Mouse (Mus musculus) hindbrain, embryonic 13.5 days (tissue): ENCODE results near the gene Yars. TPM values are rescaled to one million over a fixed set of nuclear protein-coding genes. Genes with fewer than 3 reads are reported as not detected.
A peak's percentile ranks its signal among the peaks of the same experiment; 100 is the strongest.

ENCODE experiments used
- ATAC-seq: fragments of 200-750 bp; cut with Nextera tagmentation; 2 replicates; pipeline ENCODE4 v1.8.0; 2017; ENCODE audit warnings: moderate TSS enrichment; ENCODE audit not compliant: low FRiP score
- H3K27ac ChIP-seq: fragments of 300-500 bp; sonication (generic); 2 replicates; pipeline ENCODE4 v1.5.1; 2015; ENCODE audit warnings: inconsistent platforms, mild to moderate bottlenecking, moderate library complexity
- H3K27me3 ChIP-seq: fragments of 300-500 bp; sonication (generic); 2 replicates; pipeline ENCODE4 v1.6.1; 2015; ENCODE audit warnings: mild to moderate bottlenecking, inconsistent platforms
- H3K36me3 ChIP-seq: fragments of 300-500 bp; sonication (generic); 2 replicates; pipeline ENCODE4 v1.6.1; 2015; ENCODE audit warnings: mild to moderate bottlenecking, inconsistent platforms
- H3K4me1 ChIP-seq: fragments of 300-500 bp; sonication (generic); replicated peaks from 2 replicates; pipeline ENCODE4 v1.6.1; 2015; ENCODE audit warnings: inconsistent platforms
- H3K4me2 ChIP-seq: fragments of 300-500 bp; sonication (generic); 2 replicates; pipeline ENCODE4 v1.6.1; 2015; ENCODE audit warnings: inconsistent platforms, mild to moderate bottlenecking, moderate library complexity
- H3K4me3 ChIP-seq: fragments of 300-500 bp; sonication (generic); 2 replicates; pipeline ENCODE4 v1.5.1; 2015; ENCODE audit warnings: mild to moderate bottlenecking, inconsistent platforms
- H3K9ac ChIP-seq: fragments of 300-500 bp; sonication (generic); 2 replicates; pipeline ENCODE4 v1.6.1; 2015; ENCODE audit warnings: mild to moderate bottlenecking, inconsistent platforms
- H3K9me3 ChIP-seq: fragments of 300-500 bp; sonication (generic); 2 replicates; pipeline ENCODE4 v1.6.1; 2016; ENCODE audit warnings: inconsistent platforms
- WGBS: fragments of 180-500 bp; shearing (Covaris S2); methylation state at CpG from one replicate; pipeline ENCODE4 v1.1.7; 2015; 5-methylcytosine and 5-hydroxymethylcytosine counted together
- polyA plus RNA-seq: library from polyadenylated mRNA; unstranded; fragments of >200 nt; fragmentation: Nextera tagmentation; extraction: Ambion mirVana; gene quantifications from 2 replicates; pipeline ENCODE4 v1.2.1, GENCODE M21; 2015

The Yars gene
- polyA plus RNA-seq, 1 experiment from 2014 or later: 104 TPM

- H3K4me3 ChIP-seq: no peak overlapping the region
- no peak overlapping the region for H3K27ac ChIP-seq
- H3K4me2 ChIP-seq: peak overlapping the region; percentile 21
- peaks cover 71% of the 10 kb centered on the region for H3K27me3 ChIP-seq
- ATAC-seq: no peak
- no peaks in the 10 kb centered on the region for H3K36me3 ChIP-seq
- WGBS: 16% methylated on average over 15 of the region's 15 CpGs
- 0 out of 2 replicates have a peak overlapping the region, but pooled peaks have one; percentile 51 for H3K9ac ChIP-seq
- no peaks in the 10 kb centered on the region for H3K9me3 ChIP-seq
- peaks cover 44% of the 10 kb centered on the region for H3K4me1 ChIP-seq
These were observed 61.4 kb downstream of the Yars start for GRCm38 (mm10) chr4:129250759-129251481.

DNA sequence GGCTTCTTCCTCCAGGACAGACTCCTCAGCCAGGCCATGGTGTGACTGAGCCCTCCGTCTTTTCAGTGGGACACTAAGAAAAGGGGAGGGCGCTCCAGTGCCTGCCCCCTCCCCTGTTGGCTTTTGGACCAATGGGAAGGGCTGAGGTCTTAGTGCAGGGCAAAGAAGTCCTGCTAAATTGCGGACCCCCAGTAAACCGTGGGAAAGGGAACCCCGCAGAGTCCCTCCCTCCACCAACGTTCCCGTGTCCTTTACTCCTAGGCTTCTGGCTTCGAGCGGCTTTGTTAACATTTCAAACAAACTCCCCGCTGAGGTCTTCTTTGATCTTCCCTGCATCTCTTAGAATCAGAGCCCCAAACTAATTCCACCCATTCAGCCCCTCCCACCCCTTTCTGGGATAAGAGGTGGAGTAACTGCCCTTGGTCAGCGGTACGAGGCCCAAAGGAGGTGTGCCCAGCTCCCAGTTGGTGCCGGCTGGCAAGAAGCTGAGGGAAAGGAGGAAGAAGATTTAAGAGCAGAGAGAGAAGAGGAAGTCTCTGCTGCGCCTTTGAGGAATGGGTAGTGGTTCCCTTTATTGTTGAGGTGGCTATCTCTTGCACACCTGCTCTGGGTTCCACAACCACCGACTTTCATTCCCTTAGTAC is 62.0 kb downstream of the Yars start:
- H3K36me3 ChIP-seq: no peaks in the 10 kb centered on the region
- no peaks in the 10 kb centered on the region for H3K9me3 ChIP-seq
- H3K27ac ChIP-seq: no peak overlapping the region
- peaks cover 65% of the 10 kb centered on the region for H3K27me3 ChIP-seq
- 2% methylated on average over 15 of the region's 15 CpGs for WGBS
- peaks cover 42% of the 10 kb centered on the region for H3K4me1 ChIP-seq
- H3K4me3 ChIP-seq: no peak overlapping the region
- ATAC-seq: no peak
- H3K9ac ChIP-seq: 0 out of 2 replicates have a peak overlapping the region, but pooled peaks have one; percentile 51
- peak overlapping the region; percentile 21 for H3K4me2 ChIP-seq

GRCm38 (mm10) chr4:129252492-129252891 is 62.9 kb downstream of the Yars start:
- H3K4me2 ChIP-seq: no peak overlapping the region
- no peak overlapping the region for H3K9ac ChIP-seq
- H3K36me3 ChIP-seq: no peaks in the 10 kb centered on the region
- no peak overlapping the region for H3K4me3 ChIP-seq
- H3K4me1 ChIP-seq: peaks cover 42% of the 10 kb centered on the region
- no peaks in the 10 kb centered on the region for H3K9me3 ChIP-seq
- H3K27me3 ChIP-seq: peaks cover 56% of the 10 kb centered on the region
- no peak for ATAC-seq
- 85% methylated on average over 1 of the region's 2 CpGs for WGBS
- no peak overlapping the region for H3K27ac ChIP-seq

- Histone ChIP-seq H3K27me3 (peaks cover 36% of the 10 kb centered on the region), H3K4me3 (no peak overlapping the region), H3K9ac (no peak overlapping the region), H3K9me3 (no peaks in the 10 kb centered on the region), H3K4me2 (no peak overlapping the region), H3K4me1 (peaks cover 26% of the 10 kb centered on the region), H3K36me3 (no peaks in the 10 kb centered on the region), H3K27ac (no peak overlapping the region)
- 100% methylated on average over 3 of the region's 3 CpGs for WGBS
- no peak for ATAC-seq
These were observed 65.0 kb downstream of the Yars start for GRCm38 (mm10) chr4:129254571-129254970.

DNA sequence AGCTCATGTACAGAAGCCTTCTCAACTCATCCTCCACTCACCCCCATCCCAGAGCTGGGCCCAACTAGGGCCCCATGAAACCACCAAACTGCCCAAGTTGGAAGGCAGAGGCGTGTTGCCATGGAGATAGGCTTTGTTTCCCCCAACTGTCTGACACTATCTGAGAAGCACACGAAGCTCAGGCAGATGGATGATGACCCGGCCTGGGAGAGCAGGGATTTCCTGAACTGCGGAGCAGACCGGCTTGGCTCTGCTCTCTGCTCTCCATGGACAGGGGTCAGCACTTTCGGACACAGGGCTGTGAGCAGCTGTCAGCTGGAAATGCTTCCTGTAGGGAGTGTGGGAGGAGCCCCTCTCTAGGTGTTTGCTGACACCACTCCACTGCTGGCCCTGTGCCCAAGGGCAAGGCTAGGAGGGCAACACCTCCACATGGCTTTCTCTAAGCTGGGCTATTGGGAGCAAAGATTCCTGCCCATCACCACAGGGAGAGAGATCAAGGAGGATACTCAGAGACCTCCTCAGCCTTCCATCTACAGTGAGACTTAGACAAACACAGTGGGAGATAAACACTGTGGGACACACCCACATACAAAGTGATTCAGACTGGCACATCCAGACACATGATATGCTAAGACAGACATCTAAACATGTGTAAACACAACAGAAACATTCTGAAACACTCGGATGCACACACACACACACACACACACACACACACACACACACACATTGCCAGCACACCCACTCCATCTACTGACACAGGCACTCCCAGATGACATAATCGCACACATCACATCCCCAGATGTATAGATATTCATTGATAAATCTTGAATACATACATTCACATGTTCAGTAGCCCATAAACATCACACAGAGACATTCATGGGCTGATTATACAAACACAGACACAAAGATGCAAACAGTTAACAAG is 67.2 kb downstream of the Yars start:
- ATAC-seq: no peak; the same call in 1 of the 2 replicates
- peaks cover 14% of the 10 kb centered on the region for H3K27me3 ChIP-seq
- H3K4me3 ChIP-seq: no peak overlapping the region
- H3K27ac ChIP-seq: no peak overlapping the region
- no peaks in the 10 kb centered on the region for H3K9me3 ChIP-seq
- no peaks in the 10 kb centered on the region for H3K36me3 ChIP-seq
- H3K4me2 ChIP-seq: no peak overlapping the region
- WGBS: 25% methylated on average over 8 of the region's 8 CpGs
- H3K4me1 ChIP-seq: peaks cover 23% of the 10 kb centered on the region
- H3K9ac ChIP-seq: no peak overlapping the region; the same call in 1 of the 2 replicates

DNA sequence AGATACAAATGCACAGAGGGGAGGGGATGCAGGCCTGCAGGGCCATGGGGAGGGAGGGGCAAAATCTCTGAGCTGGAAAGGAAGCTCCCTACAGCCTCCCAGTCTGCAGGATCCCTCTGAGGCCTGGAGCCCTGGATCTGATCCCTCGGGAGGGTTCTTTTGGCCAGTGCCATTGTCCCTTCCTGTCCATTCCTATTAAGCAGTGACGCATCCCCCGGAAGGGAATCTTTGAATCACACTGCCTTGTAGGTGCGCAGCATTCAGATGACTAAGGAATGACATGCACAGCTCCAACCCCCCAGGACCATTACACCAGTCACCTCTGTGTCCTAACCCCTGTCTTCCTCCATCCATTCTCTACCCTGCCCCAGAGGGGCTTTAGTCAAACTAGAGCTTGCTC is 69.5 kb downstream of the Yars start:
- H3K9ac ChIP-seq: no peak overlapping the region
- no peak overlapping the region for H3K4me3 ChIP-seq
- H3K4me2 ChIP-seq: no peak overlapping the region
- no peak for ATAC-seq
- H3K9me3 ChIP-seq: no peaks in the 10 kb centered on the region
- WGBS: 55% methylated on average over 4 of the region's 4 CpGs
- no peaks in the 10 kb centered on the region for H3K27me3 ChIP-seq
- peaks cover 34% of the 10 kb centered on the region for H3K4me1 ChIP-seq
- H3K36me3 ChIP-seq: no peaks in the 10 kb centered on the region
- no peak overlapping the region for H3K27ac ChIP-seq

DNA sequence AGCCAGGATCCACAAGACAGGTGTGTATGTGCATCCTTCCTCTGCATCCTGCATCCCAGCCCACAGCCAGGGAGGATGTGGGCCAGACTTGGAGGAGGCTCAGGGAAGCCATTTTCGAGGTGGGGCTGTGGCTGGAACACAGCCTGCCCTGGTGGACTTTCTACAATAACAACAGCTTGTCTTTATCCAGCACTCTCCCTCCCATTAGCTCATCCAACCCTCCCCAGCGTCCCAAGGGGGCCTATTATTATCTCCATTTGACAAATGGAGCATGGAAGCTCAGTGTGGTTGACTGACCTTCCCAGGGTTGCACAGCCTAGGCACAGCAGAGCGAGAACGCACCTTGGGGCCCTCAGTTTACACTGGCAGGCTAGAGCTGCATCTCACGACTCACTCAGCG is 71.1 kb downstream of the Yars start:
- Histone ChIP-seq H3K4me1 (peaks cover 40% of the 10 kb centered on the region), H3K36me3 (no peaks in the 10 kb centered on the region), H3K4me2 (no peak overlapping the region), H3K9me3 (no peaks in the 10 kb centered on the region), H3K9ac (peak overlapping the region; percentile 39; the same call in 1 of the 2 replicates), H3K4me3 (no peak overlapping the region), H3K27ac (peak overlapping the region; percentile 60), H3K27me3 (no peaks in the 10 kb centered on the region)
- 12% methylated on average over 6 of the region's 6 CpGs for WGBS
- no peak for ATAC-seq

- Histone ChIP-seq H3K4me2 (no peak within 1 kb of the TSS), H3K9ac (peak within 1 kb of the TSS; percentile 39; the same call in 1 of the 2 replicates), H3K27me3 (no peaks in the 10 kb centered on the region), H3K36me3 (no peaks in the 10 kb centered on the region), H3K27ac (peak within 1 kb of the TSS; percentile 60), H3K4me1 (peaks cover 40% of the 10 kb centered on the region), H3K4me3 (no peak within 1 kb of the TSS), H3K9me3 (no peaks in the 10 kb centered on the region)
- ATAC-seq: no peak
- WGBS: 19% methylated on average over 2 of the region's 4 CpGs
These were observed 71.6 kb downstream of the Yars start, which contains the start of gene C77080 for GRCm38 (mm10) chr4:129261196-129261595. TSS of gene C77080 (minus strand) at chr4:129261404.

DNA sequence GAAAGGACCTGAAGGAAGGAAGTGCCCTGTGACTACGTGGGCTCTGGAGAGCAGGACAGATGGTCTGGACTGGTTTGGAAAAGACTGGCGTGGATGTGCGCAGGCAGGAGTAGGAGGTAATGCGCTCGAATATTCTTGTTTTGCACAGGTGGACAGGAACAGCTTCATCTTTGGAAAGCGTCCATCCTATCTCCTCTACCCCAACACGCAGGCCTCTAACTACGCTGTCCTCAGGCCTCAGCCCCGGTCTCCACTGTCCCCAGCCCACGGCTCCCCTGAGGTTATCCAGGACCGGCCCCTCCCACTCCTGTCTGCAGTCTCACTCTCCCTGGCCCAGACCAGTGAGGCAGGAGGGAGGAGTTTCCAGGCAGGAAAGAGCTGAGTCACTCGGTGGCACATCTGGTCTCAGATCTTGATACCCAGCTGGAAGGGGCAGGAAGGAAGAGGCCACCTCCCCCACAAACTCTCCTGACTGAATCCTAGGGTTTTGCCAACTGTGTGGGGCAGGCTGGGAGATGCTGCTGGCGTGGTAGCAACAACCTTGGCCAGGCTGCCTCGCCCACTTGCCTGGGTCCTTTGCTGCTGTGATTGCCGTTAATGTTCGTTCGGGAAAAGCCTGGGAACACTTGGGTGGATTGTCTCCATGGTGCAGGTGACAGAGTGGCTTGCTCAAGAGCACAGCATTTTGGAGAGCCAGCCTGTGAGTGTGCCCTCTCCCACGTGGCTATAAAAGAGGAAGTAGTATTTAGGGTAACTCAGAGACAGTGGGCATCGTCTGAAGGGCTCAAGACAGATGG is 73.9 kb downstream of the Yars start:
- no peak overlapping the region for H3K9ac ChIP-seq
- no peak overlapping the region for H3K4me3 ChIP-seq
- H3K27ac ChIP-seq: no peak overlapping the region
- peaks cover 33% of the 10 kb centered on the region for H3K4me1 ChIP-seq
- no peaks in the 10 kb centered on the region for H3K36me3 ChIP-seq
- no peak overlapping the region for H3K4me2 ChIP-seq
- 38% methylated on average over 19 of the region's 19 CpGs for WGBS
- ATAC-seq: no peak
- H3K27me3 ChIP-seq: no peaks in the 10 kb centered on the region
- H3K9me3 ChIP-seq: no peaks in the 10 kb centered on the region

DNA sequence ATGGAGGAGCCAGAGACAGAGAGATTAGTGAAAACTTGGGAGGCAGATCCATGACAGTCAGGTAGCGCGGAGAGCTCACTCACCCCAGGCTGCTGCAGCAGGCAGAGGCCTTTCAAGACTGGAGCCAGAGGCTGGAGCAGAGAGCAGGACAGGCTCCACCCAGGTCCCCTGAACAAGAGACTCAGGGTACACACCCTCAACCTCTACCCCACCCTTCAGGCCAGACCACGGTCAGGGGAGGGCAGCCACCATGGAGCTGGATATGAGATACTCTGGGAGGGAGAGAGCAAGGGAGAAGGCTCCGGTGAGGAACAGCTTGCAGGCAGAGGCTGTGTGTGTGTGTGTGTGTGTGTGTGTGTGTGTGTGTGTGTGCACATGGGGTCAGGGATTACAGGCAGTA is 76.6 kb downstream of the Yars start:
- Histone ChIP-seq H3K9ac (no peak overlapping the region), H3K9me3 (no peaks in the 10 kb centered on the region), H3K4me3 (no peak overlapping the region), H3K27me3 (no peaks in the 10 kb centered on the region), H3K36me3 (no peaks in the 10 kb centered on the region), H3K4me2 (no peak overlapping the region), H3K27ac (no peak overlapping the region), H3K4me1 (peaks cover 18% of the 10 kb centered on the region)
- 89% methylated on average over 4 of the region's 4 CpGs for WGBS
- no peak for ATAC-seq

GRCm38 (mm10) chr4:129266821-129267220 is 77.3 kb downstream of the Yars start:
- Histone ChIP-seq H3K36me3 (no peaks in the 10 kb centered on the region), H3K4me3 (no peak overlapping the region), H3K27ac (no peak overlapping the region), H3K4me1 (peaks cover 18% of the 10 kb centered on the region), H3K9me3 (no peaks in the 10 kb centered on the region), H3K9ac (no peak overlapping the region), H3K27me3 (no peaks in the 10 kb centered on the region), H3K4me2 (no peak overlapping the region)
- 62% methylated on average over 5 of the region's 5 CpGs for WGBS
- no peak for ATAC-seq
